Mouse (Mus musculus) liver, embryonic 14.5 days (tissue): ENCODE results near the gene Olfm3. TPM values are rescaled to one million over a fixed set of nuclear protein-coding genes. Genes with fewer than 3 reads are reported as not detected.

Experiments
- ATAC-seq: fragments of 200-750 bp; cut with Nextera tagmentation; 2 replicates; pipeline ENCODE4 v1.8.0; 2017; ENCODE audit warnings: moderate number of reproducible peaks, mild to moderate bottlenecking, moderate library complexity; ENCODE audit not compliant: insufficient read depth
- DNase-seq, 3 experiments: peaks; one replicate each; pipeline ENCODE4 v3.0.0-alpha.2; 2012 to 2013; ENCODE audit warnings: low read depth in 3 of 3, low spot score in 3 of 3
- H3K27ac ChIP-seq: fragments of 300-500 bp; sonication (generic); 2 replicates; pipeline ENCODE4 v1.5.1; 2014; ENCODE audit warnings: moderate library complexity, mild to moderate bottlenecking, control low read depth, inconsistent platforms
- H3K27me3 ChIP-seq: fragments of 300-500 bp; sonication (generic); 2 replicates; pipeline ENCODE4 v1.6.1; 2014; ENCODE audit warnings: mild to moderate bottlenecking, low read length, moderate library complexity; ENCODE audit not compliant: control insufficient read depth, insufficient read depth
- H3K36me3 ChIP-seq: fragments of 300-500 bp; sonication (generic); replicated peaks from 2 replicates; pipeline ENCODE4 v1.6.1; 2014; ENCODE audit warnings: low read depth; ENCODE audit not compliant: control insufficient read depth, insufficient read depth
- H3K4me1 ChIP-seq, 2 experiments: fragments of 200-500 bp in 1 of 2; fragments of 300-500 bp in 1 of 2; sonication (generic) in 1 of 2; replicated peaks; 2 replicates each; pipeline ENCODE4 v1.6.1; 2012 to 2014; ENCODE audit warnings: antibody characterized with exemption in 1 of 2, inconsistent platforms in 1 of 2, low read length in 1 of 2; ENCODE audit not compliant: control insufficient read depth in 2 of 2, insufficient read depth in 2 of 2
- H3K4me2 ChIP-seq: fragments of 300-500 bp; sonication (generic); 2 replicates; pipeline ENCODE4 v1.6.1; 2014; ENCODE audit warnings: low read depth, mild to moderate bottlenecking, control low read depth, moderate library complexity
- H3K4me3 ChIP-seq, 2 experiments: fragments of 200-500 bp in 1 of 2; fragments of 300-500 bp in 1 of 2; sonication (generic) in 1 of 2; 2 replicates each; pipeline ENCODE4 v1.5.1; 2012 to 2014; ENCODE audit warnings: low read depth in 2 of 2, low read length in 2 of 2, mild to moderate bottlenecking in 2 of 2, control low read depth in 1 of 2, inconsistent platforms in 1 of 2, moderate library complexity in 1 of 2; ENCODE audit not compliant: insufficient read depth in 1 of 2
- H3K9ac ChIP-seq: fragments of 300-500 bp; sonication (generic); replicated peaks from 2 replicates; pipeline ENCODE4 v1.6.1; 2014; ENCODE audit warnings: mild to moderate bottlenecking, control low read depth, moderate library complexity
- H3K9me3 ChIP-seq: fragments of 300-500 bp; sonication (generic); 2 replicates; pipeline ENCODE4 v1.6.1; 2016; ENCODE audit warnings: low read length, mixed read lengths; ENCODE audit not compliant: control insufficient read depth
- CTCF ChIP-seq: IDR thresholded peaks from 2 replicates; pipeline ENCODE4 v1.5.1; 2016; ENCODE audit warnings: antibody characterized with exemption, low read depth, control low read depth
- EP300 ChIP-seq: IDR thresholded peaks from 2 replicates; pipeline ENCODE4 v1.6.1; 2016; ENCODE audit warnings: antibody characterized with exemption, low read depth
- WGBS: fragments of 180-500 bp; shearing (Covaris S2); extraction: QIAGEN DNeasy Blood & Tissue Kit; methylation state at CpG from one replicate; pipeline ENCODE4 v1.1.7; 2014; ENCODE audit not compliant: insufficient replicate concordance; 5-methylcytosine and 5-hydroxymethylcytosine counted together
- polyA plus RNA-seq, 2 experiments: library from polyadenylated mRNA; depleted of rRNA in 1 of 2; stranded (reverse) in 1 of 2; unstranded in 1 of 2; fragments of >200 nt; fragmentation: Nextera tagmentation in 1 of 2; extraction: Ambion mirVana in 1 of 2; gene quantifications; 2 replicates each; pipeline versions ENCODE4 v1.2.1 to v1.2.3; 2012 to 2014

Gene Olfm3
- polyA plus RNA-seq, 2 experiments: not detected

DNA sequence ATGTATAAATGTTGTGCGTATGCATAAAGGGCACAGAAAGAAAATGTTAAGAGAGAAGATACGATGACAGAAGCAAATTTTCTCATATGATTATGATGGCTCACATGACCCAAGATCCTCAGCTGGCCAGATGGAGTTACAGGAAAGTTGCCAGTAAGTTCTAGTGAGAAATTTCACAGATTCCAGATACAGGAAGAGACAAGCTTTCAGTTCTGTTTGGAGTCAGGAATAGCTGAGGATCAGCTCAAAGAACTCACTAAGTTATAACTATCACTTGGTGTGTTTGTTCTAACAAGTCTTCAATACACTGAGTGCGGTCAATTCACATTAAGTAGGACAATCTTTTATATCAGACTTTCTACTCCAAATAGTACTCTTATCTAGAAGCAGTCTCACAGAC lies 16.2 kb downstream of the Olfm3 start:
- H3K36me3 ChIP-seq: no peaks in the 10 kb centered on the region
- no peaks in the 10 kb centered on the region for H3K4me1 ChIP-seq
- TF ChIP-seq CTCF: no peak
- TF ChIP-seq EP300: no peak
- no peak overlapping the region for H3K4me2 ChIP-seq
- DNase-seq (no peak), ATAC-seq (no peak)
- no peak overlapping the region for H3K27ac ChIP-seq
- no peaks in the 10 kb centered on the region for H3K9me3 ChIP-seq
- no peak overlapping the region for H3K9ac ChIP-seq
- 67% methylated on average over 3 of the region's 3 CpGs for WGBS
- H3K4me3 ChIP-seq: no peak overlapping the region
- H3K27me3 ChIP-seq: no peaks in the 10 kb centered on the region

GRCm38 (mm10) chr3:114929605-114930004 lies 25.7 kb downstream of the Olfm3 start:
- ATAC-seq (no peak), DNase-seq (no peak)
- H3K27ac ChIP-seq: no peak overlapping the region
- TF ChIP-seq CTCF (no peak), EP300 (no peak)
- no peaks in the 10 kb centered on the region for H3K4me1 ChIP-seq
- WGBS: 50% methylated on average over 4 of the region's 4 CpGs
- H3K27me3 ChIP-seq: no peaks in the 10 kb centered on the region
- H3K9me3 ChIP-seq: no peaks in the 10 kb centered on the region
- no peaks in the 10 kb centered on the region for H3K36me3 ChIP-seq
- H3K4me3 ChIP-seq: no peak overlapping the region
- H3K4me2 ChIP-seq: no peak overlapping the region
- no peak overlapping the region for H3K9ac ChIP-seq

GRCm38 (mm10) chr3:114930336-114930735 lies 26.5 kb downstream of the Olfm3 start:
- Histone ChIP-seq H3K4me2 (no peak overlapping the region), H3K36me3 (no peaks in the 10 kb centered on the region), H3K9me3 (no peaks in the 10 kb centered on the region), H3K27ac (no peak overlapping the region), H3K4me3 (no peak overlapping the region), H3K27me3 (no peaks in the 10 kb centered on the region), H3K9ac (no peak overlapping the region), H3K4me1 (no peaks in the 10 kb centered on the region)
- DNase-seq (no peak), ATAC-seq (no peak)
- WGBS: 32% methylated on average over 2 of the region's 2 CpGs
- TF ChIP-seq CTCF: no peak
- TF ChIP-seq EP300: no peak

- TF ChIP-seq CTCF: no peak
- TF ChIP-seq EP300: no peak
- H3K4me1 ChIP-seq: no peaks in the 10 kb centered on the region
- no peak overlapping the region for H3K9ac ChIP-seq
- no peaks in the 10 kb centered on the region for H3K36me3 ChIP-seq
- WGBS: 48% methylated on average over 2 of the region's 2 CpGs
- ATAC-seq (no peak), DNase-seq (no peak)
- no peak overlapping the region for H3K4me3 ChIP-seq
- H3K27me3 ChIP-seq: no peaks in the 10 kb centered on the region
- H3K4me2 ChIP-seq: no peak overlapping the region
- no peak overlapping the region for H3K27ac ChIP-seq
- no peaks in the 10 kb centered on the region for H3K9me3 ChIP-seq
These were observed 26.9 kb downstream of the Olfm3 start for GRCm38 (mm10) chr3:114930796-114931195.

GRCm38 (mm10) chr3:114932881-114933280 lies 29.0 kb downstream of the Olfm3 start:
- H3K27ac ChIP-seq: no peak overlapping the region
- H3K27me3 ChIP-seq: no peaks in the 10 kb centered on the region
- no peaks in the 10 kb centered on the region for H3K36me3 ChIP-seq
- H3K4me3 ChIP-seq: no peak overlapping the region
- TF ChIP-seq EP300 (no peak), CTCF (no peak)
- no peaks in the 10 kb centered on the region for H3K9me3 ChIP-seq
- no peak overlapping the region for H3K4me2 ChIP-seq
- DNase-seq (no peak), ATAC-seq (no peak)
- WGBS: 72% methylated on average over 2 of the region's 2 CpGs
- H3K9ac ChIP-seq: no peak overlapping the region
- no peaks in the 10 kb centered on the region for H3K4me1 ChIP-seq

DNA sequence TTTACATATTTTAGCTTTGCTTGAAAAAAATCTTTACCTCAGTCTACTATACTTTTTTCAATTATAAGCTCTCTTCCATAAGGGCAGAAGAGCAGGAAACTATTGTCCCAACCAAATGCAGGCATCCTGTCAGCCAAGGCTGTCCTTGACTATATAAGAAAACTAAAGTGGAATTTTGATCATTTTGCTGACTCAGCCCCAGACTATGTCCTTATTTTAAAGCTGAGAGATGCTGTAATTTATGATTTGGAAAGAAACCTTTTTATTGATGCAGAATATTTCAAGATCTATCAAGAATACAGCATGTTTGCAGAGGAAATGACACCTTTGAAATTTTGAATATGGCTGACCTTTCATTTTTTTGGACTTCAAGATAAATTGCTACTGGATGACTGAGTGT lies 51.0 kb downstream of the Olfm3 start:
- H3K4me2 ChIP-seq: no peak overlapping the region
- no peak for DNase-seq
- no peaks in the 10 kb centered on the region for H3K27me3 ChIP-seq
- H3K4me1 ChIP-seq: no peaks in the 10 kb centered on the region
- H3K9ac ChIP-seq: no peak overlapping the region
- H3K27ac ChIP-seq: no peak overlapping the region
- no peak for TF ChIP-seq CTCF
- no peak for TF ChIP-seq EP300
- no peak for ATAC-seq
- no peak overlapping the region for H3K4me3 ChIP-seq
- no peaks in the 10 kb centered on the region for H3K36me3 ChIP-seq
- H3K9me3 ChIP-seq: no peaks in the 10 kb centered on the region
